Mouse (Mus musculus): Measurements from ENCODE around the gene Exoc6. TPM values are rescaled to one million over a fixed set of nuclear protein-coding genes. Genes with fewer than 3 reads are reported as not detected.

The Exoc6 gene
- total RNA-seq, 2 experiments from 2014 or later: 67.1 to 96.3 TPM

DNA sequence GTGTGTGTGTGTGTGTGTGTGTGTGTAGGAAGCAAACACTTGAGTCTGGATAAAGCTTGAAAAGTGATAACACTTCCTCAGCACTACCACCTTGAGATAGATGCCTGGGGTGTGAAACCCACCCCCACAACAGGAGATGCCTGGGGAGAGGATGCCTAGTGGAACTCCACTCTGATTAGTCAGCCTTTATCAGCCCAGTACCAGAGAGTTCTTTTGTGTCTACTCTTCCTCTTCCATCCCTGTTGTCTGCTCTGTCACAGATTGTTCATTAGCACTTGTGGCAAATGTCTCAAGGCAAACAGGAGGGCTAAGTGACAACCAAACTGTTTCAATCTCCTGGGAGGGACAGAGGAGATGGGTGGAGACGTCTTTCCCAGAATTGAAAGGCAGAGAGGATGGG lies 168.9 kb downstream of the Exoc6 start:
- no peak for ATAC-seq (ENCODE audit: poor library complexity, severe bottlenecking)

DNA sequence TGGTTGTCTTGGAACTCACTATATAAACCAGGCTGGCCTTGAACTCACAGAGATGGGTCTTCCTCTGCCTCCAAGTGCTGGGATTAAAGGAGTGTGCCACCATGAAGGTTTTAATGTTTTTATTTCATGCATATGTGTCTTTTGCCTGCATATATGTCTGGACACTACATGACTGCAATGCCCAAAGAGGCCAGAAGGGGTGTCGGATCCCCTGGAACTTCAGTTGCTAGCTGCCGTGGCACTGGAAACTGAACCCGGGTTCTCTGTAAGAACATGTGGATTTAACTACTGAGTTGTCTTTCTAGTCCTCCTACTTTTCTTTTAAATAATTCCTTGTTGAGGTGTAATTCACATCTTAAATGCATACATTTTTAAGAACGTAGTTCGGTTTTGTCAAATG lies 174.4 kb downstream of the Exoc6 start:
- ATAC-seq (ENCODE audit: poor library complexity, severe bottlenecking): no peak

DNA sequence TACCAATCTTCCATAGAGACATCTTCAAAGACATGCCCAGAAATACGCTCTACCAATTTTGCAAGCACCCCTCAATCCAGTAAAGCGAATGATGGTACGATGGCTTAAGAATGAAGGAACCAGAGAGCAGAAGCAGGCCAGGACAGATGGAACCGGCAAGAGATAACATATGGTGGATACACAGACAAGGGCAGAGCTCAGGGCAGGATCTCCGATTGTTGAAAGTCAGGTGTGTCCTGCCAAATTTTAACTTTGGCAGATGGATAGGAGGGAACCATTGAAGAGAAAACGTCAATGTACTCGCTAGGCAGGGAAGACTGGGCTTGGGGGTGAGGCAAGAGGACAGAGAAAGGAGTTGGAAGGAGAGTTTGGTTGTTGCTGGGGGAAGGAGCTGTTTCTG lies 176.4 kb downstream of the Exoc6 start:
- ATAC-seq (ENCODE audit: poor library complexity, severe bottlenecking): no peak

DNA sequence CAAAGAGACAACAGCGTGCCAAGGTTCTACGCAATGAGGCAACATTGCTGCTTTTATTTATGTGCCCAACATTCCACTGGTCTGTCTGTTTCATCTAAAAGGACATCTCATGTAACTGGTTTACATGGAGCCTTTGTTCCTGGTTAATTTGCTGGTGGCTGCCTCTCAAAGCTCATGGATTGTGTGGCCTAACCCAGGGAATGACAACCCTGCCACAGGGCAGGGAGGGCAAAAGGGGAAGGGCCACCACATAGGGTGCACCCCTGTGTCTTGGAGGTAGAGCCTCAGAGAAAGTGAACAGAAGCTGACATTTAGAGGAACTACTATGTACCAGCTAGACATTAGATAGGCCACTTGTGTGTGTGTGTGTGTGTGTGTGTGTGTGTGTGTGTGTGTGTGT lies 177.1 kb downstream of the Exoc6 start:
- ATAC-seq (ENCODE audit: poor library complexity, severe bottlenecking): no peak

Other genes with a start within 250 kb of the Exoc6 start
- gene Ide, start 212.6 kb upstream of the Exoc6 start, total RNA-seq (2015): 41.2 and 47.1 TPM in 2 replicates
- gene Ide, start 212.6 kb upstream of the Exoc6 start, total RNA-seq (2017): 32.2 and 45.0 TPM in 2 replicates
- 128 and 136 TPM in 2 replicates for gene Kif11, start 174.0 kb upstream of the Exoc6 start, total RNA-seq (2015)
- gene Kif11, start 174.0 kb upstream of the Exoc6 start, total RNA-seq (2017): 223 and 233 TPM in 2 replicates
- 113 and 118 TPM in 2 replicates for gene Hhex, start 115.6 kb upstream of the Exoc6 start, total RNA-seq (2015)
- 26.5 and 34.9 TPM in 2 replicates for gene Hhex, start 115.6 kb upstream of the Exoc6 start, total RNA-seq (2017)
- not detected in 2 replicates for gene Cyp26c1, start 135.2 kb downstream of the Exoc6 start, total RNA-seq (2015)
- gene Cyp26c1, start 135.2 kb downstream of the Exoc6 start, total RNA-seq (2017): not detected in 2 replicates
- gene Cyp26a1, start 147.4 kb downstream of the Exoc6 start, total RNA-seq (2015): not detected in 2 replicates
- 0.37 TPM in 1 of 2 replicates, not detected in the other for gene Cyp26a1, start 147.4 kb downstream of the Exoc6 start, total RNA-seq (2017)